Mouse (Mus musculus): ENCODE measurements around the gene Ubr7. TPM values are rescaled to one million over a fixed set of nuclear protein-coding genes. Genes with fewer than 3 reads are reported as not detected.

The Ubr7 gene
- polyA plus RNA-seq, 1 experiment, result 28.7 TPM

DNA sequence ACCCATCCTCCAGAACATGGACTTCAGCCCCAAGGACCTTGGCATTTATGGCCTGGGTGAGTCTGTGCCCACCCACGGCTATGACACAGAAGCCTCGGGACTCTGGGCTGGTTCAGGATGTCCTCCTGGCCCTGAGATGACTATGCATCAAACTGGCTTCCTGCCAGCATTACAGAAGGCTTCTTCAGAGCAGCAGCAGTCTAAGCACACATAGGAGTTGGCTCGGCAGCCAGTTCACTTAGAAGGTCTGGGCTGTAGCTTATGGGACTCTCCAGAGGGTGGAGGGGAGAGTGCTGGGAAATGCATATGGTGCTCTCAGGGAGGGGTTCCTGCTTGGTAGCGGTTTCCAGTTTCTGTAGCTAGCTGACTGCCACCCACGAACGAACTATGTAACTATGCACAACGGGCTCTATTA is 32.0 kb upstream of the Ubr7 start:
- H3K4me3 ChIP-seq (ENCODE audit: control insufficient read depth, insufficient read depth, low read length), result no peak overlapping the region
- H3K4me1 ChIP-seq (replicated peaks; ENCODE audit: control insufficient read depth, insufficient read depth, low read length), result peaks cover 17% of the 10 kb centered on the region
- H3K27me3 ChIP-seq (ENCODE audit: control insufficient read depth, insufficient read depth, low read length), result no peaks in the 10 kb centered on the region
- no peak for DNase-seq
- WGBS, result 60% methylated on average over 7 of the region's 7 CpGs
- TF ChIP-seq CTCF (IDR thresholded peaks at IDR 0.05; ENCODE audit: borderline replicate concordance, control insufficient read depth, extremely low read depth, insufficient read depth, low read length, poor library complexity) (no peak), POLR2A (IDR thresholded peaks at IDR 0.05; ENCODE audit: control insufficient read depth, extremely low read depth, insufficient read depth, low read length, poor library complexity) (no peak)
- no peaks in the 10 kb centered on the region for H3K36me3 ChIP-seq (ENCODE audit: control insufficient read depth, insufficient read depth, low read length)
- H3K27ac ChIP-seq (ENCODE audit: control insufficient read depth, insufficient read depth, low read length), result no peak overlapping the region

DNA sequence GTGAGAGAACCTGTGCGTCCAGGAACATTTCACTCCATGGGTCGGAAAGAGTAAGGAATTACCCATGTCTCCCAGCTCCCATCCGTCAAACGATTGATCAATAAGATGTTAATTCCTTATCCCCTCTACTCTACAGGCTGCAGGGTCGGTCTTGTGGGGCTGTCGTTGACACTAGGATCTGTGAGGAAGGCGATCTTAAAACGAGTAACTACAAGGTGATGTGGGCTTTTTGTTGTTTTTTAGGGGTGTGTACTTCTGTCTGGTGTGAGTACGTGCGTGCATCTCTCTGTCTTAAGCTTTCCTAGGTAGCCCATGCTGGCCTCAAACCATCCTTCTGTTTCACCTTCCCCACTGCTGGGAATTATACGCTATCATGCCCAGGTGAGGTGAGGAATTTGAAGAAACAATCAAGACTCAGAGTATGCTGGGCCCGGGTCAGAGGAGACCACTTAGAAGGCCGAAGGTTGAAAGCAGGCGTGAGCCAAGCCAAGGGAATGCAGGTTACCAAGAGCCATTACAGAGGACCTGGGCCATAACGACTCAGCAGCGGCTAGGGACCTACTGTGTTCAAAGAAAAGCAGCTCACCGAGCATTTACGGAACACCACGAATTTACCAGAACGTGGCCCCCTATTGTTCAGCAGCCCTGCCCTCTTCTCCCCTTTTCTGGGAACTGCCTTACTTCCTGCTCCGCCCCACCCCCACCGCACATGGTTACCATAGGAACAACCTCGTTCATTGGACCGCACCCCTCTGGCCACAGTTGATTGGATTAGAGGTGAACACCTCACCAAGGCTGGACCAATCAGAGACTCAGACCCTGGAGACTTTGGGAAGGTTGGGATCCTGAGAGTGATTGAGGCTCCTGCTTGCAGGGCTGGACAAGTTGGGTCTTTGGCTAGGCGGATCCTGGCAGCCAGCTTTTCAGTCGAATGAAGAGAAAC is 27.6 kb upstream of the Ubr7 start:
- 55% methylated on average over 26 of the region's 26 CpGs for WGBS
- no peaks in the 10 kb centered on the region for H3K36me3 ChIP-seq (ENCODE audit: control insufficient read depth, insufficient read depth, low read length)
- peak; percentile 35 for DNase-seq
- H3K27me3 ChIP-seq (ENCODE audit: control insufficient read depth, insufficient read depth, low read length), result no peaks in the 10 kb centered on the region
- peak overlapping the region; percentile 26; the same call in 1 of the 2 replicates for H3K27ac ChIP-seq (ENCODE audit: control insufficient read depth, insufficient read depth, low read length)
- H3K4me1 ChIP-seq (replicated peaks; ENCODE audit: control insufficient read depth, insufficient read depth, low read length), result peaks cover 8% of the 10 kb centered on the region
- no peak overlapping the region for H3K4me3 ChIP-seq (ENCODE audit: control insufficient read depth, insufficient read depth, low read length)
- TF ChIP-seq POLR2A (IDR thresholded peaks at IDR 0.05; ENCODE audit: control insufficient read depth, extremely low read depth, insufficient read depth, low read length, poor library complexity) (no peak), CTCF (IDR thresholded peaks at IDR 0.05; ENCODE audit: borderline replicate concordance, control insufficient read depth, extremely low read depth, insufficient read depth, low read length, poor library complexity) (no peak)

DNA sequence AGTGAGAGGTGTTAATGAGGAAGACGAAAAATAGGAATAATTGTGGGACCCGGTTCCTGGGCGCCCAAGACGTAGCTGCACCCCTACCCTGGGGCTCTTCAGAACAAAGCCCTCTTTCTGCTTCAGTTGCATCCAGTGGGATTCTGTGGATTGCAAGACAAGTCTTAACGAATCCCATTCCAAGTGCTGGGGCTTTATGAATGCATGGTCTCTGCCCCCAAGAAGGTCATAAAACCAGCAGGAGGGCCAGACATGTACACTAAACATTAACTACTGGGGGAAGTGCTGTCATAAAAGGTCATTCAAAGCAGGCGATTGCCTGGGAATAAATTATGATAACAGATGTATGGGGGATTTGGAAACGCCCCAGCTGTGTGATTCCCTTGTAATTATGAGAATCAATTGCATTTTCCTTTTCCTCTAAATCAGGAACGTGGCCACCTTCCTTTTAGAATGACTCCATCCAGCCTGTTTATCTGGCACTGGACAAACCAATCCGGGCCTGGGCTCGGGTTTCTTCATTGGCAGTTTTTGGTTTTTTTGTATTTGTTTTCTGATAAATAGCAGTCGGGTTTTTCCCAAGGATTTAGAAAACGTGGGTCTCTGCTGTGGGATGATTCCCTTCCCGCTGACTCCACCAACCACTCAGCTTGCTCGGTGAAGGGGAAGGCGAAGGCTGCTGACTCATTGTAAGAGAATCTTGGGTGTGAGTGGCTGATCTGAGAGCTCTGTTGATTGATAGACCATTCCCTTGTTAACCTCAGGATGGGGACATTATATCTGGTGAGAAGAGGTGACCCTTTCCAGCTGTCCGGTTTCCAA is 26.8 kb upstream of the Ubr7 start:
- DNase-seq, result no peak
- H3K4me3 ChIP-seq (ENCODE audit: control insufficient read depth, insufficient read depth, low read length), result no peak overlapping the region
- peaks cover 8% of the 10 kb centered on the region for H3K4me1 ChIP-seq (replicated peaks; ENCODE audit: control insufficient read depth, insufficient read depth, low read length)
- H3K36me3 ChIP-seq (ENCODE audit: control insufficient read depth, insufficient read depth, low read length), result no peaks in the 10 kb centered on the region
- no peaks in the 10 kb centered on the region for H3K27me3 ChIP-seq (ENCODE audit: control insufficient read depth, insufficient read depth, low read length)
- WGBS, result 71% methylated on average over 16 of the region's 16 CpGs
- no peak overlapping the region for H3K27ac ChIP-seq (ENCODE audit: control insufficient read depth, insufficient read depth, low read length)
- TF ChIP-seq CTCF (IDR thresholded peaks at IDR 0.05; ENCODE audit: borderline replicate concordance, control insufficient read depth, extremely low read depth, insufficient read depth, low read length, poor library complexity) (no peak), POLR2A (IDR thresholded peaks at IDR 0.05; ENCODE audit: control insufficient read depth, extremely low read depth, insufficient read depth, low read length, poor library complexity) (no peak)

DNA sequence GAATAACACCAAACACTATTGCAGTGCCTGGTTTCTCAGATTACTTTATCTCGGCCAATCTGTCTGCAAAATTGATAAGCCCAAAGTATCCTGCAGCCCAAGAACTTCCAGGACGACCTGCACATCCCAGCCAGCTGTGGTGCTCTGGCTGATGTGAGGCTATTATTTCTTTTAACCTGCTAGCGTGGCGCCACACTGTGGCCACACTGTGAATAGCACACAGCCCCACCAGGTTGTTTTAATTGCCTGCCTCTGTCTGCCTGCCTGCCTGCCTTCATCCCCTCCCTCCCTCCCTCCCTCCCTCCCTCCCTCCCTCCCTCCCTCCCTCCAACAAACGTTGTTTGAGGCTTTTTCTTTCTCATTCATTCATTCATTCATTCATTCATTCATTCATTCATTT is 24.4 kb upstream of the Ubr7 start:
- TF ChIP-seq POLR2A (IDR thresholded peaks at IDR 0.05; ENCODE audit: control insufficient read depth, extremely low read depth, insufficient read depth, low read length, poor library complexity) (no peak), CTCF (IDR thresholded peaks at IDR 0.05; ENCODE audit: borderline replicate concordance, control insufficient read depth, extremely low read depth, insufficient read depth, low read length, poor library complexity) (peak; percentile 79; the same call in 1 of the 2 replicates)
- H3K27me3 ChIP-seq (ENCODE audit: control insufficient read depth, insufficient read depth, low read length), result no peaks in the 10 kb centered on the region
- H3K4me3 ChIP-seq (ENCODE audit: control insufficient read depth, insufficient read depth, low read length), result no peak overlapping the region
- WGBS, result 17% methylated on average over 4 of the region's 5 CpGs
- H3K36me3 ChIP-seq (ENCODE audit: control insufficient read depth, insufficient read depth, low read length), result no peaks in the 10 kb centered on the region
- DNase-seq, result peak; percentile 60
- H3K27ac ChIP-seq (ENCODE audit: control insufficient read depth, insufficient read depth, low read length), result no peak overlapping the region
- peaks cover 8% of the 10 kb centered on the region for H3K4me1 ChIP-seq (replicated peaks; ENCODE audit: control insufficient read depth, insufficient read depth, low read length)

DNA sequence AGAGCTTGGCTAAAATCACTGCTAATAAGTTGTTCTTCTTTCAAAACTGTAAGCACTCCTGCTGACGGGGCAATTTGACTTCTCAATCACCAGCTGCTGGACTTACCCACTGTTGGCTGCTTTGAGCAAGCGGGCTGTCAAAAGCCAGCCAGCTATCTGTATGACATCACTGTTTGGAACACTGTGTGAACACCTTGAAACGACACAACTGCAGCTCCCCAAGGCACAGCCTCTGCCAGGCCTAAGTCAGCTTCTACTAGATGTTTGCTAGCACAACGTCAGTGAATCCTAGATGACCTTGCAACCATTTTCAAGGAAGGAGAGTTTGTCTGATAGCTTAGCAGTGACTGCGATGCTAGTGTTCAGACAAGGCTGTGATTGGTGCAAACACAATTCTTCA is 18.7 kb upstream of the Ubr7 start:
- Histone ChIP-seq H3K36me3 (ENCODE audit: control insufficient read depth, insufficient read depth, low read length) (no peaks in the 10 kb centered on the region), H3K4me1 (replicated peaks; ENCODE audit: control insufficient read depth, insufficient read depth, low read length) (peaks cover 5% of the 10 kb centered on the region), H3K27me3 (ENCODE audit: control insufficient read depth, insufficient read depth, low read length) (no peaks in the 10 kb centered on the region), H3K4me3 (ENCODE audit: control insufficient read depth, insufficient read depth, low read length) (no peak overlapping the region), H3K27ac (ENCODE audit: control insufficient read depth, insufficient read depth, low read length) (no peak overlapping the region)
- 92% methylated on average over 5 of the region's 5 CpGs for WGBS
- no peak for DNase-seq
- TF ChIP-seq POLR2A (IDR thresholded peaks at IDR 0.05; ENCODE audit: control insufficient read depth, extremely low read depth, insufficient read depth, low read length, poor library complexity), result no peak
- TF ChIP-seq CTCF (IDR thresholded peaks at IDR 0.05; ENCODE audit: borderline replicate concordance, control insufficient read depth, extremely low read depth, insufficient read depth, low read length, poor library complexity), result no peak

DNA sequence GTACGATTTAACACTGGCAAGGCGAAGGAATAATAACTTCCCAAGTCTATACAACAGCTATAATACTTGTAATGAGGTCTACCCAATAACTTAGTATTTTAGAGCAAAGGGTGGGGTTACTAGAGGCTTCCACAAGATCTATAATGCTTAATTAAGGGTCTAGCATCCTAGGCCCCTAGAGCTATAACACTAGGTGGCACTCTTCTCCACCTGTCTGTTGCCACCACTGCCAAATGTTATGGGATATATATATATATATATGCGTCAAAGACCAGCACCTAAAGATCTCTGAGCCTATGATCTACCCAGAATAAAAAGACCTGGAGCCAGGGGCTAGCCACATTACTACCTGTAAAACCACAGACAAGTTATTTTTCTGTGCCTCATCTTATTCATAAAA is 17.5 kb upstream of the Ubr7 start:
- Histone ChIP-seq H3K36me3 (ENCODE audit: control insufficient read depth, insufficient read depth, low read length) (no peaks in the 10 kb centered on the region), H3K4me1 (replicated peaks; ENCODE audit: control insufficient read depth, insufficient read depth, low read length) (peaks cover 8% of the 10 kb centered on the region), H3K27ac (ENCODE audit: control insufficient read depth, insufficient read depth, low read length) (no peak overlapping the region), H3K4me3 (ENCODE audit: control insufficient read depth, insufficient read depth, low read length) (no peak overlapping the region), H3K27me3 (ENCODE audit: control insufficient read depth, insufficient read depth, low read length) (no peaks in the 10 kb centered on the region)
- DNase-seq, result peak; percentile 51
- no peak for TF ChIP-seq CTCF (IDR thresholded peaks at IDR 0.05; ENCODE audit: borderline replicate concordance, control insufficient read depth, extremely low read depth, insufficient read depth, low read length, poor library complexity)
- TF ChIP-seq POLR2A (IDR thresholded peaks at IDR 0.05; ENCODE audit: control insufficient read depth, extremely low read depth, insufficient read depth, low read length, poor library complexity), result no peak
- 67% methylated on average over 3 of the region's 3 CpGs for whole genome bisulfite sequencing
